Mouse (Mus musculus) hindbrain, embryonic 11.5 days (tissue): ENCODE measurements around the gene Hs3st5. TPM values are rescaled to one million over a fixed set of nuclear protein-coding genes. Genes with fewer than 3 reads are reported as not detected.
"Not testable (repeated sequence)": the region's sequence is repeated elsewhere in the genome, so short reads cannot be mapped to it uniquely, and the experiment has no call there.

Experiments
- ATAC-seq: fragments of 200-750 bp; cut with Nextera tagmentation; 2 replicates; pipeline ENCODE4 v1.8.0; 2017; ENCODE audit warnings: mild to moderate bottlenecking, moderate TSS enrichment, moderate library complexity; ENCODE audit not compliant: low FRiP score
- DNase-seq: peaks from one replicate; pipeline ENCODE4 v3.0.0-alpha.2; 2015; ENCODE audit warnings: low spot score
- H3K27ac ChIP-seq: fragments of 300-500 bp; sonication (generic); 2 replicates; pipeline ENCODE4 v1.5.1; 2014; ENCODE audit warnings: mild to moderate bottlenecking, low read depth, low read length
- H3K27me3 ChIP-seq: fragments of 300-500 bp; sonication (generic); 2 replicates; pipeline ENCODE4 v1.6.1; 2014; ENCODE audit warnings: mild to moderate bottlenecking, low read length, moderate library complexity, mixed read lengths; ENCODE audit not compliant: control insufficient read depth, insufficient read depth
- H3K36me3 ChIP-seq: fragments of 300-500 bp; sonication (generic); 2 replicates; pipeline ENCODE4 v1.6.1; 2014; ENCODE audit warnings: mild to moderate bottlenecking, low read length, moderate library complexity, mixed read lengths; ENCODE audit not compliant: control insufficient read depth, insufficient read depth
- H3K4me1 ChIP-seq: fragments of 300-500 bp; sonication (generic); replicated peaks from 2 replicates; pipeline ENCODE4 v1.6.1; 2014; ENCODE audit warnings: low read length, mixed read lengths; ENCODE audit not compliant: control insufficient read depth, insufficient read depth
- H3K4me2 ChIP-seq: fragments of 300-500 bp; sonication (generic); replicated peaks from 2 replicates; pipeline ENCODE4 v1.6.1; 2014; ENCODE audit warnings: mild to moderate bottlenecking, low read depth, low read length
- H3K4me3 ChIP-seq: fragments of 300-500 bp; sonication (generic); 2 replicates; pipeline ENCODE4 v1.5.1; 2014; ENCODE audit warnings: low read depth, low read length
- H3K9ac ChIP-seq: fragments of 300-500 bp; sonication (generic); 2 replicates; pipeline ENCODE4 v1.6.1; 2014; ENCODE audit warnings: low read depth, low read length
- H3K9me3 ChIP-seq: fragments of 300-500 bp; sonication (generic); 2 replicates; pipeline ENCODE4 v1.6.1; 2016; ENCODE audit warnings: low read length; ENCODE audit not compliant: control insufficient read depth
- WGBS: fragments of 180-500 bp; shearing (Covaris S2); extraction: QIAGEN DNeasy Blood & Tissue Kit; methylation state at CpG from one replicate; pipeline ENCODE4 v1.1.7; 2014; 5-methylcytosine and 5-hydroxymethylcytosine counted together
- polyA plus RNA-seq: library from polyadenylated mRNA; unstranded; fragments of >200 nt; fragmentation: Nextera tagmentation; extraction: Ambion mirVana; gene quantifications from 2 replicates; pipeline ENCODE4 v1.2.1, GENCODE M21; 2014

Hs3st5 gene
- polyA plus RNA-seq, 1 experiment from 2014 or later, result 6.1 TPM

DNA sequence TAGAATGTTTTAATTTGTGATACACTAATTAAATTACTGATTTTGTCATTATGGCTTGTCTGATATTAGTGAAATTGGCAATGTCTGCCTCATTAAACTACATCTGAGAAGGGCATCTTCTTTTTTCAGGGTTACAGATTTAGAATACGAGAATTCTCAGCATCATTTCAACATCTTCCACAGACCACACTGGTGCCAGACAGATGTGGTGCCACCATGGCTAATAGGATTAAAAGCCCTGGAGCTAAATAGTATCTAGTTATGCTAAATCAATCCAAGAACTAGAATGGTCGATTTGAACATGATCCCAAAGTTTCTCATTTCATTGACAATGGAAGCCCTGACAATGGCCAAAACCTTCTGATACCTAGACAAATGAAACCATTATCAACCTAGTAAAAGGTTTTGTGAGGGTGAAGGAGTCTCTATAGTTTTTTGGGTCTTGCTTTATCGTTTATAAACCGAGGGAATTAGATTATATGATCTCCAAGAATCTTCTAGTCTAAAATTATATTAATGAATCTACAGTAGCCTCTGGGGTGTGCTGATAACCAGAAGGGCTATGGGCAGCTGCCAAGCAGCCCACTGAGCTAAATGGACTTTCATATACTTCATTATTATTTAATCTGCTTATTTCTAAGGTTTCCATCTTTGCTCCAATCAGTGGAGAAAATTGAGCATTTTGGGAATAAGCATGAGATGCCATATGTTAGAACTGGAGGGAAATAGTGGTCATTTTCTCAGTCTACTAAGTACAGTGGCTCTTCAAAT lies 71.9 kb downstream of the Hs3st5 start:
- no peaks in the 10 kb centered on the region for H3K27me3 ChIP-seq
- whole genome bisulfite sequencing, result 80% methylated on average over 4 of the region's 4 CpGs
- no peak overlapping the region for H3K4me3 ChIP-seq
- H3K36me3 ChIP-seq, result no peaks in the 10 kb centered on the region
- no peaks in the 10 kb centered on the region for H3K9me3 ChIP-seq
- ATAC-seq, result no peak
- no peaks in the 10 kb centered on the region for H3K4me1 ChIP-seq
- H3K9ac ChIP-seq, result no peak overlapping the region
- no peak overlapping the region for H3K27ac ChIP-seq
- H3K4me2 ChIP-seq, result no peak overlapping the region
- DNase-seq, result no peak

GRCm38 (mm10) chr10:36610400-36610799 lies 103.8 kb downstream of the Hs3st5 start:
- Histone ChIP-seq H3K9me3 (no peaks in the 10 kb centered on the region), H3K27ac (no peak overlapping the region), H3K27me3 (no peaks in the 10 kb centered on the region), H3K4me1 (no peaks in the 10 kb centered on the region), H3K4me3 (no peak overlapping the region), H3K9ac (no peak overlapping the region), H3K36me3 (no peaks in the 10 kb centered on the region), H3K4me2 (no peak overlapping the region)
- ATAC-seq (no peak), DNase-seq (no peak)
- WGBS, result 89% methylated on average over 1 of the region's 1 CpGs

- ATAC-seq, H3K27ac ChIP-seq, H3K4me3 ChIP-seq, H3K27me3 ChIP-seq, H3K4me2 ChIP-seq, H3K4me1 ChIP-seq, DNase-seq, H3K9ac ChIP-seq, H3K36me3 ChIP-seq, H3K9me3 ChIP-seq: not testable (repeated sequence)
- WGBS, result 50% methylated on average over 1 of the region's 1 CpGs
These were observed 104.8 kb downstream of the Hs3st5 start for GRCm38 (mm10) chr10:36611415-36611814.

- H3K27ac ChIP-seq, result no peak overlapping the region
- no peaks in the 10 kb centered on the region for H3K9me3 ChIP-seq
- H3K9ac ChIP-seq, result no peak overlapping the region
- H3K4me1 ChIP-seq, result no peaks in the 10 kb centered on the region
- no peak for DNase-seq
- no peak overlapping the region for H3K4me3 ChIP-seq
- ATAC-seq, result no peak
- H3K4me2 ChIP-seq, result no peak overlapping the region
- H3K36me3 ChIP-seq, result no peaks in the 10 kb centered on the region
- no peaks in the 10 kb centered on the region for H3K27me3 ChIP-seq
- 79% methylated on average over 1 of the region's 1 CpGs for WGBS
These were observed 116.4 kb downstream of the Hs3st5 start for GRCm38 (mm10) chr10:36623037-36623436.

- 94% methylated on average over 4 of the region's 4 CpGs for WGBS
- Histone ChIP-seq H3K27ac (no peak overlapping the region), H3K27me3 (no peaks in the 10 kb centered on the region), H3K4me3 (no peak overlapping the region), H3K4me1 (no peaks in the 10 kb centered on the region), H3K9me3 (no peaks in the 10 kb centered on the region), H3K4me2 (no peak overlapping the region), H3K9ac (no peak overlapping the region), H3K36me3 (no peaks in the 10 kb centered on the region)
- DNase-seq (no peak), ATAC-seq (no peak)
These were observed 121.3 kb downstream of the Hs3st5 start for GRCm38 (mm10) chr10:36627952-36628351.

DNA sequence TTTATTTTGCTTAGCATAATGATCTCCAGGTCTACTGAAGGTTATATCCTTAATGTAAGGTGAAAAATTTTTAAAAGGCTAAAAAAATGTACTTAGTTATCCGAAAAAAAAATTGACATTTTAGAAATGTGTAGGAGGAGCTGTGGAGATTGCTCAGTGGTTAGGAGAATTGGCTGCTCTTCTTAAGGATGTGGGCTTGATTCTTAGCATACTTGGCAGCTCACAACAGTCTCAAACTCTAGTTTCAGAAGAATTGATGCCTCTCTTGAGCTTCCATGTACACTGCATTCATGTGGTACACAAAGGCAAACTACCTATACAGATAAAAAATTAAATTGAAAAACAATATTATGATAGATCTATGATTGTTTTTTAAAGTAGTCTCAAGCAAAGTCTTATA lies 125.1 kb downstream of the Hs3st5 start:
- no peak overlapping the region for H3K9ac ChIP-seq
- ATAC-seq (no peak), DNase-seq (no peak)
- H3K27me3 ChIP-seq, result no peaks in the 10 kb centered on the region
- H3K9me3 ChIP-seq, result no peaks in the 10 kb centered on the region
- H3K4me1 ChIP-seq, result no peaks in the 10 kb centered on the region
- H3K27ac ChIP-seq, result no peak overlapping the region
- no peak overlapping the region for H3K4me3 ChIP-seq
- H3K36me3 ChIP-seq, result no peaks in the 10 kb centered on the region
- no peak overlapping the region for H3K4me2 ChIP-seq
- WGBS, result 68% methylated on average over 1 of the region's 1 CpGs

- H3K4me1 ChIP-seq, result no peaks in the 10 kb centered on the region
- 88% methylated on average over 5 of the region's 5 CpGs for WGBS
These were observed 144.0 kb downstream of the Hs3st5 start for GRCm38 (mm10) chr10:36650653-36651052.

GRCm38 (mm10) chr10:36713974-36714373 lies 207.4 kb downstream of the Hs3st5 start:
- no peak overlapping the region for H3K4me3 ChIP-seq
- no peak for ATAC-seq
- no peaks in the 10 kb centered on the region for H3K36me3 ChIP-seq
- H3K9me3 ChIP-seq, result no peaks in the 10 kb centered on the region
- no peak overlapping the region for H3K27ac ChIP-seq
- H3K4me1 ChIP-seq, result no peaks in the 10 kb centered on the region
- no peaks in the 10 kb centered on the region for H3K27me3 ChIP-seq
- WGBS, result 81% methylated on average over 3 of the region's 3 CpGs
- H3K9ac ChIP-seq, result no peak overlapping the region
- H3K4me2 ChIP-seq, result no peak overlapping the region
- no peak for DNase-seq

More at GRCm38 (mm10) chr10:36650653-36651052, 144.0 kb downstream of the Hs3st5 start:
- no peak overlapping the region for H3K27ac ChIP-seq
- H3K9ac ChIP-seq, result no peak overlapping the region
- DNase-seq (no peak), ATAC-seq (no peak)
- no peak overlapping the region for H3K4me3 ChIP-seq
- no peaks in the 10 kb centered on the region for H3K36me3 ChIP-seq
- no peak overlapping the region for H3K4me2 ChIP-seq
- no peaks in the 10 kb centered on the region for H3K27me3 ChIP-seq
- no peaks in the 10 kb centered on the region for H3K9me3 ChIP-seq

- H3K27ac ChIP-seq, result no peak overlapping the region
- no peak for DNase-seq
- no peaks in the 10 kb centered on the region for H3K9me3 ChIP-seq
- H3K9ac ChIP-seq, result no peak overlapping the region
- no peaks in the 10 kb centered on the region for H3K27me3 ChIP-seq
- no peaks in the 10 kb centered on the region for H3K4me1 ChIP-seq
- ATAC-seq, result no peak
- no peak overlapping the region for H3K4me3 ChIP-seq
- WGBS, result 91% methylated on average over 3 of the region's 3 CpGs
- H3K36me3 ChIP-seq, result no peaks in the 10 kb centered on the region
- no peak overlapping the region for H3K4me2 ChIP-seq
These were observed 219.6 kb downstream of the Hs3st5 start for GRCm38 (mm10) chr10:36726239-36726638.
